Mouse (Mus musculus) MEL (cell line): Measurements from ENCODE around the gene 4930563M21Rik. TPM values are rescaled to one million over a fixed set of nuclear protein-coding genes. Genes with fewer than 3 reads are reported as not detected.

ENCODE experiments used
- DNase-seq: peaks from one replicate; pipeline ENCODE4 v3.0.0; 2011; ENCODE audit warnings: low read depth, low spot score
- H3K27ac ChIP-seq: 2 replicates; pipeline ENCODE4 v1.5.1; 2012; ENCODE audit warnings: low read depth, mild to moderate bottlenecking, control low read depth, low read length, moderate library complexity; ENCODE audit not compliant: control insufficient read depth
- H3K27me3 ChIP-seq, 2 experiments: fragments of 150-350 bp in 1 of 2; sonication (generic) in 1 of 2; 2 replicates each; pipeline ENCODE4 v1.6.1; 2012; ENCODE audit warnings: low read length in 2 of 2, mild to moderate bottlenecking in 2 of 2, improper control_type of control experiment in 1 of 2, moderate library complexity in 1 of 2; ENCODE audit not compliant: insufficient read depth in 2 of 2, control insufficient read depth in 1 of 2
- H3K36me3 ChIP-seq, 2 experiments: 2 replicates each; pipeline ENCODE4 v1.6.1; 2012 to 2014; ENCODE audit warnings: low read length in 2 of 2, improper control_type of control experiment in 1 of 2, inconsistent platforms in 1 of 2, mild to moderate bottlenecking in 1 of 2; ENCODE audit not compliant: insufficient read depth in 2 of 2, control insufficient read depth in 1 of 2
- H3K4me1 ChIP-seq, 2 experiments: fragments of 150-350 bp in 1 of 2; sonication (generic) in 1 of 2; 2 replicates each; pipeline ENCODE4 v1.6.1; 2012; ENCODE audit warnings: low read length in 2 of 2, improper control_type of control experiment in 1 of 2, mild to moderate bottlenecking in 1 of 2; ENCODE audit not compliant: insufficient read depth in 2 of 2, control insufficient read depth in 1 of 2
- H3K4me3 ChIP-seq, 2 experiments: fragments of 150-350 bp in 1 of 2; sonication (generic) in 1 of 2; 2 replicates each; pipeline ENCODE4 v1.5.1; 2012; ENCODE audit warnings: low read depth in 2 of 2, low read length in 2 of 2, mild to moderate bottlenecking in 2 of 2, moderate library complexity in 2 of 2, control low read depth in 1 of 2, improper control_type of control experiment in 1 of 2; ENCODE audit not compliant: control insufficient read depth in 1 of 2, insufficient read depth in 1 of 2
- H3K79me2 ChIP-seq: 2 replicates; pipeline ENCODE4 v1.6.1; 2012; ENCODE audit warnings: mild to moderate bottlenecking, low read length, moderate library complexity; ENCODE audit not compliant: control insufficient read depth, poor library complexity, insufficient read depth
- H3K9ac ChIP-seq: 2 replicates; pipeline ENCODE4 v1.6.1; 2012; ENCODE audit warnings: low read depth, mild to moderate bottlenecking, control low read depth, low read length, moderate library complexity; ENCODE audit not compliant: control insufficient read depth, poor library complexity, severe bottlenecking
- H3K9me3 ChIP-seq: fragments of 150-350 bp; sonication (generic); replicated peaks from 2 replicates; pipeline ENCODE4 v1.6.1; 2012; ENCODE audit warnings: mild to moderate bottlenecking, low read length, improper control_type of control experiment, moderate library complexity; ENCODE audit not compliant: insufficient read depth
- BHLHE40 ChIP-seq: IDR thresholded peaks from 2 replicates; pipeline ENCODE4 v1.6.1; 2012; ENCODE audit warnings: low read depth, mild to moderate bottlenecking, inconsistent platforms, low read length, improper control_type of control experiment, borderline replicate concordance
- CHD1 ChIP-seq: IDR thresholded peaks from 2 replicates; pipeline ENCODE4 v1.6.1; 2012; ENCODE audit warnings: low read depth, mild to moderate bottlenecking, inconsistent platforms, low read length, improper control_type of control experiment
- E2F4 ChIP-seq: IDR thresholded peaks from 2 replicates; pipeline ENCODE4 v1.6.1; 2011; ENCODE audit warnings: low read depth, low read length, improper control_type of control experiment, borderline replicate concordance
- ELF1 ChIP-seq: IDR thresholded peaks from 2 replicates; pipeline ENCODE4 v1.6.1; 2014; ENCODE audit warnings: low read depth, mild to moderate bottlenecking, inconsistent platforms, low read length, improper control_type of control experiment, moderate library complexity
- ETS1 ChIP-seq: IDR thresholded peaks from 2 replicates; pipeline ENCODE4 v1.6.1; 2012; ENCODE audit warnings: low read depth, mild to moderate bottlenecking, inconsistent platforms, low read length, improper control_type of control experiment, moderate library complexity
- GATA1 ChIP-seq: IDR thresholded peaks from 2 replicates; pipeline ENCODE4 v1.6.1; 2011; ENCODE audit warnings: low read depth, low read length, improper control_type of control experiment
- HCFC1 ChIP-seq: IDR thresholded peaks from 2 replicates; pipeline ENCODE4 v1.6.1; 2012; ENCODE audit warnings: low read depth, mild to moderate bottlenecking, inconsistent platforms, low read length, improper control_type of control experiment, moderate library complexity
- JUND ChIP-seq: IDR thresholded peaks from 2 replicates; pipeline ENCODE4 v1.6.1; 2011; ENCODE audit warnings: low read depth, mild to moderate bottlenecking, improper control_type of control experiment, low read length
- KAT2A ChIP-seq: conservative IDR thresholded peaks from 2 replicates; pipeline ENCODE4 v1.6.1; 2012; ENCODE audit warnings: low read depth, low read length, improper control_type of control experiment, inconsistent platforms
- MAX ChIP-seq: IDR thresholded peaks from 2 replicates; pipeline ENCODE4 v1.6.1; 2011; ENCODE audit warnings: low read length, improper control_type of control experiment
- MAZ ChIP-seq: IDR thresholded peaks from 2 replicates; pipeline ENCODE4 v1.6.1; 2012; ENCODE audit warnings: low read depth, mild to moderate bottlenecking, inconsistent platforms, low read length, improper control_type of control experiment
- MXI1 ChIP-seq: IDR thresholded peaks from 2 replicates; pipeline ENCODE4 v1.6.1; 2011; ENCODE audit warnings: mild to moderate bottlenecking, low read depth, low read length, improper control_type of control experiment
- MYC ChIP-seq: IDR thresholded peaks from 2 replicates; pipeline ENCODE4 v1.6.1; 2011; ENCODE audit warnings: low read depth, mild to moderate bottlenecking, low read length, improper control_type of control experiment, moderate library complexity
- POLR2A ChIP-seq, 2 experiments: IDR thresholded peaks; 2 replicates each; pipeline ENCODE4 v1.6.1; 2011 to 2012; ENCODE audit warnings: low read length in 2 of 2, mild to moderate bottlenecking in 2 of 2, control low read depth in 1 of 2, improper control_type of control experiment in 1 of 2, low read depth in 1 of 2, moderate library complexity in 1 of 2; ENCODE audit not compliant: control insufficient read depth in 1 of 2, insufficient read depth in 1 of 2, poor library complexity in 1 of 2
- POLR2AphosphoS2 ChIP-seq: IDR thresholded peaks from 2 replicates; pipeline ENCODE4 v1.6.1; 2011; ENCODE audit warnings: low read length, improper control_type of control experiment
- SIN3A ChIP-seq: IDR thresholded peaks from 2 replicates; pipeline ENCODE4 v1.6.1; 2012; ENCODE audit warnings: low read length, improper control_type of control experiment, inconsistent platforms
- SMC3 ChIP-seq: IDR thresholded peaks from 2 replicates; pipeline ENCODE4 v1.6.1; 2011; ENCODE audit warnings: low read depth, low read length, improper control_type of control experiment
- TBP ChIP-seq: IDR thresholded peaks from 2 replicates; pipeline ENCODE4 v1.8.0; 2011; ENCODE audit warnings: low read depth, low read length, improper control_type of control experiment
- TCF12 ChIP-seq: IDR thresholded peaks from 2 replicates; pipeline ENCODE4 v1.6.1; 2014; ENCODE audit warnings: low read depth, mild to moderate bottlenecking, inconsistent platforms, low read length, improper control_type of control experiment, moderate library complexity
- USF2 ChIP-seq, 2 experiments: IDR thresholded peaks; 2 replicates each; pipeline ENCODE4 v1.6.1; 2011 to 2012; ENCODE audit warnings: improper control_type of control experiment in 2 of 2, low read length in 2 of 2, borderline replicate concordance in 1 of 2, inconsistent platforms in 1 of 2, low read depth in 1 of 2, mild to moderate bottlenecking in 1 of 2; ENCODE audit not compliant: insufficient read depth in 1 of 2
- polyA plus RNA-seq, 2 experiments: library from polyadenylated mRNA; stranded (reverse) in 1 of 2; unstranded in 1 of 2; fragments of >175 nt in 1 of 2; fragments of >200 nt in 1 of 2; gene quantifications; 2 replicates each; pipeline versions ENCODE4 v1.2.1 to v1.2.4; 2012; ENCODE audit warnings: low replicate concordance in 2 of 2, low read depth in 1 of 2; ENCODE audit not compliant: insufficient read length in 2 of 2, insufficient read depth in 1 of 2, missing spikeins in 1 of 2
- total RNA-seq: library from RNA; depleted of rRNA; stranded (reverse); fragments of 300-350 nt; gene quantifications from 2 replicates; pipeline ENCODE4 v1.2.3, GENCODE M21; 2012

The 4930563M21Rik gene
- total and polyA plus RNA-seq, 3 experiments = not detected

DNA sequence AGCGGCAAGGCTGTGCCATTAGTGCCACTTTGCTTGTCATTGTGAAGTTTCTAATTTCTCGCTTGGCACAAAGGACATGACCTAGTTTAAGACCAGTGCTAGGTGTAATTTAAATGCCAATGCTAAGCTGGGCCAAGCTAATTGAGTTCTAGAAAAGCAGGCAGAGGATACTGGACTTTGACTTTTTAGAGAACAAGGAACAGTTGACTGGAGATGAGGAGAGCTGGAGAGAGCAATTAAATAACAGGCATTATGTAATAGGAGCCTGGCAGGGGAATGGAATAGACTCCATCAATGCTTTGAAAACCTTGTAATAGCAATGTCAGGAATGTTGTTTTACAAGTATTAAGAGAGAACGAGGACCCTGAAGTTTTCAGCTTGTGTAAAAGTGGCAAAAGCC is 43.4 kb upstream of the 4930563M21Rik start:
- no peak overlapping the region for H3K4me3 ChIP-seq
- H3K79me2 ChIP-seq = no peaks in the 10 kb centered on the region
- no peaks in the 10 kb centered on the region for H3K27me3 ChIP-seq
- no peaks in the 10 kb centered on the region for H3K4me1 ChIP-seq
- H3K9ac ChIP-seq = no peak overlapping the region
- H3K27ac ChIP-seq = no peak overlapping the region
- H3K36me3 ChIP-seq = peaks cover 0 to 7% of the 10 kb centered on the region in 2 experiments; a peak in 2 of 4 replicates
- H3K9me3 ChIP-seq = no peaks in the 10 kb centered on the region
- TF ChIP-seq TBP = no peak
- TF ChIP-seq USF2 (IDR thresholded peaks at IDR 0.05; ENCODE audit: borderline replicate concordance in 1 of 2, insufficient read depth in 1 of 2, low read depth in 1 of 2, low read length in 2 of 2) = no peak
- no peak for TF ChIP-seq JUND
- no peak for TF ChIP-seq SMC3
- no peak for TF ChIP-seq POLR2A (IDR thresholded peaks at IDR 0.05; ENCODE audit: control insufficient read depth in 1 of 2, insufficient read depth in 1 of 2, low read depth in 1 of 2, low read length in 2 of 2, poor library complexity in 1 of 2)
- TF ChIP-seq MAZ = no peak
- TF ChIP-seq GATA1 = no peak
- TF ChIP-seq BHLHE40 = no peak
- no peak for TF ChIP-seq CHD1
- TF ChIP-seq KAT2A = no peak
- no peak for TF ChIP-seq HCFC1
- TF ChIP-seq TCF12 = no peak
- TF ChIP-seq, all 39 proteins: peak for 0
- DNase-seq = no peak

DNA sequence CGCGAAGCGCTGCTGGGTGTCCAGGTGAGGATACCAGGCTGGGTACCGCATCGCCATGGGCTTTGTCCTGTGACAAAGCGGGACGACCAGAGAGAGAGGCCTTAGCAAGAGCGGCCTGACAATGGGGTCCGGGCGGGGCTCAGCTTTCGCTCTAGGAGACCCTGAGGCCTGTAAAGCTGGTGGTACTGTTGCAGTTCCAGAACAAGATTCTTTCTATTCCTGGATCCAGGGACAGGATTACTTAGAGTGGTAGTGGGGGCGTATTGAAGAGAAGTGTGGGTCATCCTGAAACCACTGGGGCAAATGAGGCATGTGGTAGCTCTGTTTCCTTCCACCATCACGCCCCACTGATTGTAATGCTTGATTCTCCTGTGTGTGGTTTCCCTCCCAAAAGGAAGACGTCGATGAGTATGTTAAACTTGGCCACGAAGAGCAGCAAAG is 31.9 kb upstream of the 4930563M21Rik start:
- Histone ChIP-seq H3K79me2 (no peaks in the 10 kb centered on the region; the same call in 1 of the 2 replicates), H3K4me3 (peak overlapping the region; percentile 77 to 90), H3K36me3 (peaks cover 3 to 5% of the 10 kb centered on the region in 2 experiments; a peak in 3 of 4 replicates), H3K27me3 (peaks cover 0 to 7% of the 10 kb centered on the region in 2 experiments; a peak in 3 of 4 replicates), H3K27ac (peak overlapping the region; percentile 40), H3K9me3 (no peaks in the 10 kb centered on the region), H3K4me1 (peaks cover 0 to 6% of the 10 kb centered on the region in 2 experiments; a peak in 1 of 4 replicates), H3K9ac (peak overlapping the region; percentile 87)
- no peak for DNase-seq
- TF ChIP-seq SIN3A (no peak), E2F4 (0 out of 2 replicates have a peak, but pooled peaks have one; percentile 31), POLR2A (IDR thresholded peaks at IDR 0.05; ENCODE audit: control insufficient read depth in 1 of 2, insufficient read depth in 1 of 2, low read depth in 1 of 2, low read length in 2 of 2, poor library complexity in 1 of 2) (no peak), POLR2AphosphoS2 (no peak), MAX (peak; percentile 88), ELF1 (no peak), TBP (peak; percentile 25; the same call in 1 of the 2 replicates), ETS1 (0 out of 2 replicates have a peak, but pooled peaks have one; percentile 10), MYC (peak; percentile 34; the same call in 1 of the 2 replicates), HCFC1 (peak; percentile 7; the same call in 1 of the 2 replicates), MXI1 (peak; percentile 8; the same call in 1 of the 2 replicates)
